Comparison of ENCODE assay signal across 14 mouse cellular contexts in genomic region chr9:95521566-95521965, GRCm38 (mm10). TPM values are rescaled to one million over a fixed set of nuclear protein-coding genes. Genes with fewer than 3 reads are reported as not detected.
DNase-seq lines count a peak whose midpoint lies in the region; ATAC-seq and TF ChIP-seq lines count a peak whose summit lies in the region.
"Had no signal": no experiment of that assay in that cellular context is flagged by ENCODE, and none has a peak within 500 bp of the region (broad histone marks: within the 10 kb centered on the region; RNA-seq: fewer than 3 reads in every experiment).

No protein-coding gene starts in this region.

- H3K9me3 ChIP-seq in intestine, embryonic 15.5 days: no peaks in the 10 kb centered on the region
- H3K9me3 ChIP-seq in intestine, postnatal 0 days (ENCODE audit: control insufficient read depth): no peaks in the 10 kb centered on the region
- H3K9me3 ChIP-seq in G1E (replicated peaks): no peaks in the 10 kb centered on the region
- H3K9me3 ChIP-seq in embryonic facial prominence, embryonic 10.5 days: no peaks in the 10 kb centered on the region
- no peaks in the 10 kb centered on the region for H3K9me3 ChIP-seq in liver, embryonic 13.5 days (replicated peaks)
- no peaks in the 10 kb centered on the region for H3K9me3 ChIP-seq in forebrain, embryonic 16.5 days (ENCODE audit: control insufficient read depth, low read length)
- H3K9me3 ChIP-seq: forebrain, embryonic 12.5 days had no signal

- H3K4me3 ChIP-seq in intestine, embryonic 15.5 days (replicated peaks): no peak overlapping the region
- H3K4me3 ChIP-seq in intestine, postnatal 0 days (ENCODE audit: low read depth, low read length): no peak overlapping the region
- no peak overlapping the region; the same call in 1 of the 2 replicates for H3K4me3 ChIP-seq in G1E (ENCODE audit: low read depth, low read length)
- no peak overlapping the region for H3K4me3 ChIP-seq in embryonic facial prominence, embryonic 10.5 days
- H3K4me3 ChIP-seq in liver, embryonic 13.5 days (replicated peaks): no peak overlapping the region
- H3K4me3 ChIP-seq in forebrain, embryonic 16.5 days (replicated peaks; ENCODE audit: low read length): no peak overlapping the region
- H3K4me3 ChIP-seq: forebrain, embryonic 12.5 days; left cerebral cortex, adult 2 months; myocyte had no signal

- no peaks in the 10 kb centered on the region for H3K36me3 ChIP-seq in intestine, embryonic 15.5 days
- no peaks in the 10 kb centered on the region for H3K36me3 ChIP-seq in intestine, postnatal 0 days (ENCODE audit: control insufficient read depth, insufficient read depth)
- H3K36me3 ChIP-seq in G1E (replicated peaks): no peaks in the 10 kb centered on the region
- no peaks in the 10 kb centered on the region for H3K36me3 ChIP-seq in embryonic facial prominence, embryonic 10.5 days (replicated peaks)
- no peaks in the 10 kb centered on the region for H3K36me3 ChIP-seq in liver, embryonic 13.5 days
- no peaks in the 10 kb centered on the region for H3K36me3 ChIP-seq in forebrain, embryonic 16.5 days (ENCODE audit: control insufficient read depth, insufficient read depth)
- H3K36me3 ChIP-seq: forebrain, embryonic 12.5 days had no signal

- 37% methylated on average over 10 of the region's 10 CpGs for WGBS in intestine, embryonic 15.5 days
- 27% methylated on average over 10 of the region's 10 CpGs for WGBS in intestine, postnatal 0 days
- WGBS in embryonic facial prominence, embryonic 10.5 days: 49% methylated on average over 10 of the region's 10 CpGs
- WGBS in liver, embryonic 13.5 days (ENCODE audit: insufficient replicate concordance): 28% methylated on average over 10 of the region's 10 CpGs
- 45% methylated on average over 10 of the region's 10 CpGs for WGBS in forebrain, embryonic 16.5 days

- no peak overlapping the region for H3K9ac ChIP-seq in intestine, embryonic 15.5 days
- H3K9ac ChIP-seq in intestine, postnatal 0 days (ENCODE audit: low read depth, low read length): no peak overlapping the region
- no peak overlapping the region for H3K9ac ChIP-seq in liver, embryonic 13.5 days
- no peak overlapping the region for H3K9ac ChIP-seq in forebrain, embryonic 16.5 days (replicated peaks; ENCODE audit: low read depth, low read length)
- H3K9ac ChIP-seq: forebrain, embryonic 12.5 days had no signal

- H3K4me1 ChIP-seq in intestine, embryonic 15.5 days (replicated peaks): no peaks in the 10 kb centered on the region
- H3K4me1 ChIP-seq in intestine, postnatal 0 days (replicated peaks; ENCODE audit: control insufficient read depth, insufficient read depth, low read length): no peaks in the 10 kb centered on the region
- peaks cover 7% of the 10 kb centered on the region for H3K4me1 ChIP-seq in G1E (ENCODE audit: insufficient read depth, low read depth, low read length)
- peaks cover 3% of the 10 kb centered on the region; the same call in 1 of the 2 replicates for H3K4me1 ChIP-seq in embryonic facial prominence, embryonic 10.5 days
- peaks cover 10% of the 10 kb centered on the region for H3K4me1 ChIP-seq in liver, embryonic 13.5 days (replicated peaks)
- H3K4me1 ChIP-seq in forebrain, embryonic 16.5 days (replicated peaks; ENCODE audit: control insufficient read depth, insufficient read depth, low read length): no peaks in the 10 kb centered on the region
- H3K4me1 ChIP-seq: forebrain, embryonic 12.5 days had no signal

- ATAC-seq in intestine, embryonic 15.5 days: 0 out of 2 replicates have a peak, but pooled peaks have one; percentile 41
- no peak for ATAC-seq in intestine, postnatal 0 days
- peak; percentile 45; the same call in 1 of the 2 replicates for ATAC-seq in G1E (ENCODE audit: extremely low read depth, insufficient number of reproducible peaks, low FRiP score, poor library complexity, severe bottlenecking)
- ATAC-seq in liver, embryonic 13.5 days (ENCODE audit: low read depth): peak; percentile 43; the same call in 1 of the 2 replicates
- no peak for ATAC-seq in forebrain, embryonic 16.5 days
- ATAC-seq: hindbrain, postnatal 0 days had no signal

- H3K4me2 ChIP-seq in intestine, embryonic 15.5 days (replicated peaks): no peak overlapping the region
- H3K4me2 ChIP-seq in intestine, postnatal 0 days (replicated peaks; ENCODE audit: low read depth): no peak overlapping the region
- H3K4me2 ChIP-seq in liver, embryonic 13.5 days: peak overlapping the region; percentile 28
- no peak overlapping the region for H3K4me2 ChIP-seq in forebrain, embryonic 16.5 days (ENCODE audit: low read length)
- H3K4me2 ChIP-seq: forebrain, embryonic 12.5 days had no signal

- H3K27me3 ChIP-seq in intestine, embryonic 15.5 days (replicated peaks): no peaks in the 10 kb centered on the region
- H3K27me3 ChIP-seq in intestine, postnatal 0 days (replicated peaks; ENCODE audit: control insufficient read depth, insufficient read depth, low read length): no peaks in the 10 kb centered on the region
- no peaks in the 10 kb centered on the region; the same call in 1 of the 2 replicates for H3K27me3 ChIP-seq in G1E (ENCODE audit: insufficient read depth, low read length)
- H3K27me3 ChIP-seq in embryonic facial prominence, embryonic 10.5 days (replicated peaks; ENCODE audit: low read depth, poor library complexity, severe bottlenecking): no peaks in the 10 kb centered on the region
- H3K27me3 ChIP-seq in liver, embryonic 13.5 days: peaks cover 4% of the 10 kb centered on the region; the same call in 1 of the 2 replicates
- no peaks in the 10 kb centered on the region for H3K27me3 ChIP-seq in forebrain, embryonic 16.5 days (replicated peaks; ENCODE audit: control insufficient read depth, insufficient read depth, low read length)
- H3K27me3 ChIP-seq: forebrain, embryonic 12.5 days had no signal

- no peak for DNase-seq in G1E (ENCODE audit: low spot score)
- DNase-seq in embryonic facial prominence, embryonic 10.5 days (ENCODE audit: low spot score): peak; percentile 42
- peak; percentile 41 for DNase-seq in liver, embryonic 13.5 days
- no peak for DNase-seq in spleen, postnatal 36 days (ENCODE audit: low spot score in 2 of 2)
- DNase-seq in thymus, postnatal 14 days: no peak
- DNase-seq: adrenal gland, adult 8-10 months; gastrocnemius, postnatal 36 days had no signal

- H3K27ac ChIP-seq in intestine, embryonic 15.5 days: no peak overlapping the region
- H3K27ac ChIP-seq in intestine, postnatal 0 days (ENCODE audit: low read depth, low read length): no peak overlapping the region
- H3K27ac ChIP-seq in embryonic facial prominence, embryonic 10.5 days (replicated peaks): no peak overlapping the region
- no peak overlapping the region for H3K27ac ChIP-seq in liver, embryonic 13.5 days
- H3K27ac ChIP-seq in forebrain, embryonic 16.5 days (ENCODE audit: low read length): no peak overlapping the region
- H3K27ac ChIP-seq: forebrain, embryonic 12.5 days; hindbrain, postnatal 0 days; left cerebral cortex, adult 2 months had no signal

- TF ChIP-seq CTCF in intestine, postnatal 0 days (IDR thresholded peaks at IDR 0.05; ENCODE audit: low read depth): no peak
- TF ChIP-seq CTCF in G1E (IDR thresholded peaks at IDR 0.05; ENCODE audit: low read depth, low read length): no peak

RNA-seq across cellular contexts. Expression of gene U2surp, which starts 9.8 kb away (rescaled TPM):
- 116 and 164 TPM in 2 replicates for polyA plus RNA-seq in intestine, embryonic 15.5 days (2015; fragmentation: Nextera tagmentation; extraction: Ambion mirVana)
- 97.5 and 112 TPM in 2 replicates for polyA plus RNA-seq in intestine, postnatal 0 days (2015; fragmentation: Nextera tagmentation; extraction: Ambion mirVana)
- total RNA-seq in G1E (2014; fragmentation: Nextera tagmentation): 194 and 222 TPM in 2 replicates
- 205 and 232 TPM in 2 replicates for total RNA-seq in G1E (2017)
- 7.2 and 14.1 TPM in 2 replicates for polyA plus RNA-seq in G1E (2012)
- 123 and 134 TPM in 2 replicates for polyA plus RNA-seq in embryonic facial prominence, embryonic 10.5 days (2016; fragmentation: Nextera tagmentation; extraction: Ambion mirVana)
- polyA plus RNA-seq in liver, embryonic 13.5 days (2015; fragmentation: Nextera tagmentation; extraction: Ambion mirVana): 87.5 and 114 TPM in 2 replicates
- 132 and 152 TPM in 2 replicates for polyA plus RNA-seq in forebrain, embryonic 16.5 days (2015; fragmentation: Nextera tagmentation; extraction: Ambion mirVana)

RNA-seq across cellular contexts. Expression of gene Paqr9, which starts 37.9 kb away (rescaled TPM):
- 0.82 and 1.0 TPM in 2 replicates for polyA plus RNA-seq in intestine, embryonic 15.5 days (2015; fragmentation: Nextera tagmentation; extraction: Ambion mirVana)
- 22.1 and 23.2 TPM in 2 replicates for polyA plus RNA-seq in intestine, postnatal 0 days (2015; fragmentation: Nextera tagmentation; extraction: Ambion mirVana)
- 6.8 TPM in 1 of 2 replicates, not detected in the other for total RNA-seq in G1E (2014; fragmentation: Nextera tagmentation)
- 0.06 and 0.11 TPM in 2 replicates for total RNA-seq in G1E (2017)
- not detected in 2 replicates for polyA plus RNA-seq in G1E (2012)
- polyA plus RNA-seq in embryonic facial prominence, embryonic 10.5 days (2016; fragmentation: Nextera tagmentation; extraction: Ambion mirVana): 0.16 and 0.19 TPM in 2 replicates
- polyA plus RNA-seq in liver, embryonic 13.5 days (2015; fragmentation: Nextera tagmentation; extraction: Ambion mirVana): 8.4 and 8.5 TPM in 2 replicates
- polyA plus RNA-seq in forebrain, embryonic 16.5 days (2015; fragmentation: Nextera tagmentation; extraction: Ambion mirVana): 3.0 and 4.0 TPM in 2 replicates

Comparison
In these comparisons a context has a peak if more than half of its experiments do, and no peak if none do; other contexts are left out.
1. ATAC-seq: peak in intestine, embryonic 15.5 days (single experiment), G1E (single experiment) and liver, embryonic 13.5 days (single experiment); none in intestine, postnatal 0 days (single experiment) and forebrain, embryonic 16.5 days (single experiment).
2. DNase-seq: peak in embryonic facial prominence, embryonic 10.5 days (single experiment) and liver, embryonic 13.5 days (single experiment); none in G1E (single experiment), spleen, postnatal 36 days (0 of 2) and thymus, postnatal 14 days (single experiment).